Mouse (Mus musculus) spleen, adult 2 months (tissue): ENCODE results near the gene Lrrc71. TPM values are rescaled to one million over a fixed set of nuclear protein-coding genes. Genes with fewer than 3 reads are reported as not detected.
A peak's percentile ranks its signal among the peaks of the same experiment; 100 is the strongest.

Experiments used
- DNase-seq, 2 experiments: peaks; one replicate each; pipeline versions ENCODE4 v3.0.0 to v3.0.0-alpha.2; 2012 to 2021; ENCODE audit warnings: low spot score in 2 of 2, low read depth in 1 of 2
- H3K27ac ChIP-seq: fragments of 200-500 bp; 2 replicates; pipeline ENCODE4 v1.5.1; 2012; ENCODE audit warnings: low read length, inconsistent platforms; ENCODE audit not compliant: insufficient read depth
- H3K27me3 ChIP-seq: fragments of 200-500 bp; 2 replicates; pipeline ENCODE4 v1.6.1; 2012; ENCODE audit warnings: mild to moderate bottlenecking, moderate library complexity, low read length, inconsistent platforms; ENCODE audit not compliant: control insufficient read depth, insufficient read depth
- H3K36me3 ChIP-seq: fragments of 200-500 bp; 2 replicates; pipeline ENCODE4 v1.6.1; 2012; ENCODE audit warnings: mild to moderate bottlenecking, low read length, inconsistent platforms; ENCODE audit not compliant: control insufficient read depth, insufficient read depth
- H3K4me1 ChIP-seq: fragments of 200-500 bp; 2 replicates; pipeline ENCODE4 v1.6.1; 2011; ENCODE audit warnings: inconsistent platforms; ENCODE audit not compliant: control insufficient read depth, insufficient read depth, insufficient read length
- H3K4me3 ChIP-seq: fragments of 200-500 bp; 2 replicates; pipeline ENCODE4 v1.5.1; 2011; ENCODE audit warnings: mild to moderate bottlenecking, inconsistent platforms; ENCODE audit not compliant: insufficient read depth, insufficient read length; ENCODE audit errors: extremely low read depth
- CTCF ChIP-seq: fragments of 200-500 bp; IDR thresholded peaks from 2 replicates; pipeline ENCODE4 v1.5.1; 2011; ENCODE audit warnings: mild to moderate bottlenecking, inconsistent platforms; ENCODE audit not compliant: insufficient read depth, insufficient read length, insufficient replicate concordance; ENCODE audit errors: extremely low read depth
- POLR2A ChIP-seq: fragments of 200-500 bp; IDR thresholded peaks from 2 replicates; pipeline ENCODE4 v1.6.1; 2011; ENCODE audit warnings: low read depth, low read length, inconsistent platforms
- WGBS: fragments of 180-500 bp; shearing (Covaris S2); methylation state at CpG from one replicate; pipeline ENCODE4 v1.1.7; 2018; 5-methylcytosine and 5-hydroxymethylcytosine counted together
- polyA plus RNA-seq: library from polyadenylated mRNA; depleted of rRNA; stranded (reverse); fragments of >200 nt; gene quantifications from 2 replicates; pipeline ENCODE4 v1.2.3, GENCODE M21; 2012; rRNA removed

Gene Lrrc71
- 0.09 and 0.25 TPM in 2 replicates for polyA plus RNA-seq

- 84% methylated on average over 13 of the region's 13 CpGs for whole genome bisulfite sequencing
- H3K27ac ChIP-seq: no peak within 1 kb of the TSS
- no peaks in the 10 kb centered on the region for H3K27me3 ChIP-seq
- no peak for TF ChIP-seq POLR2A
- TF ChIP-seq CTCF: no peak
- no peak for DNase-seq
- H3K4me1 ChIP-seq: peaks cover 5% of the 10 kb centered on the region; the same call in 1 of the 2 replicates
- no peak within 1 kb of the TSS for H3K4me3 ChIP-seq
- peaks cover 7% of the 10 kb centered on the region for H3K36me3 ChIP-seq
Measured at GRCm38 (mm10) chr3:87748431-87748830, at the start of gene Lrrc71. TSS of gene Lrrc71 (minus strand) at chr3:87748625.

- WGBS: 4% methylated on average over 29 of the region's 29 CpGs
- Histone ChIP-seq H3K27me3 (peaks cover 18% of the 10 kb centered on the region), H3K4me3 (no peak within 1 kb of the TSS), H3K36me3 (no peaks in the 10 kb centered on the region), H3K4me1 (no peaks in the 10 kb centered on the region; the same call in 1 of the 2 replicates), H3K27ac (no peak within 1 kb of the TSS)
- TF ChIP-seq CTCF (no peak), POLR2A (no peak)
- DNase-seq: no peak
Measured at GRCm38 (mm10) chr3:87796736-87797334, 48.4 kb upstream of the Lrrc71 start, which contains the start of gene Insrr. TSS of gene Insrr (plus strand) at chr3:87796951.

- 20% methylated on average over 33 of the region's 33 CpGs for WGBS
- Histone ChIP-seq H3K27ac (no peak overlapping the region), H3K36me3 (no peaks in the 10 kb centered on the region), H3K4me3 (no peak overlapping the region), H3K4me1 (no peaks in the 10 kb centered on the region; the same call in 1 of the 2 replicates), H3K27me3 (peaks cover 18% of the 10 kb centered on the region)
- TF ChIP-seq POLR2A (no peak), CTCF (peak; percentile 67)
- DNase-seq: peak; percentile 12 to 21
Measured at GRCm38 (mm10) chr3:87795336-87796277, 47.2 kb upstream of the Lrrc71 start.

GRCm38 (mm10) chr3:87794922-87795325 lies 46.5 kb upstream of the Lrrc71 start, which contains the start of gene Ntrk1:
TSS of gene Ntrk1 (minus strand) at chr3:87795162.
- Histone ChIP-seq H3K36me3 (no peaks in the 10 kb centered on the region), H3K27me3 (peaks cover 18% of the 10 kb centered on the region), H3K27ac (no peak within 1 kb of the TSS), H3K4me3 (no peak within 1 kb of the TSS), H3K4me1 (no peaks in the 10 kb centered on the region; the same call in 1 of the 2 replicates)
- TF ChIP-seq CTCF (no peak), POLR2A (no peak)
- no peak for DNase-seq
- 2% methylated on average over 46 of the region's 47 CpGs for WGBS

GRCm38 (mm10) chr3:87789768-87790167 lies 41.3 kb upstream of the Lrrc71 start:
- no peak overlapping the region for H3K27ac ChIP-seq
- DNase-seq: no peak
- peaks cover 3% of the 10 kb centered on the region; the same call in 1 of the 2 replicates for H3K27me3 ChIP-seq
- WGBS: 54% methylated on average over 5 of the region's 5 CpGs
- no peak overlapping the region for H3K4me3 ChIP-seq
- H3K36me3 ChIP-seq: no peaks in the 10 kb centered on the region
- H3K4me1 ChIP-seq: no peaks in the 10 kb centered on the region
- TF ChIP-seq POLR2A (no peak), CTCF (no peak)

- DNase-seq: no peak
- no peaks in the 10 kb centered on the region; the same call in 1 of the 2 replicates for H3K27me3 ChIP-seq
- no peaks in the 10 kb centered on the region for H3K36me3 ChIP-seq
- H3K4me3 ChIP-seq: no peak overlapping the region
- 94% methylated on average over 1 of the region's 1 CpGs for WGBS
- no peak overlapping the region for H3K27ac ChIP-seq
- H3K4me1 ChIP-seq: no peaks in the 10 kb centered on the region
- TF ChIP-seq CTCF: no peak
- TF ChIP-seq POLR2A: no peak
Measured at GRCm38 (mm10) chr3:87789248-87789647, 40.8 kb upstream of the Lrrc71 start.
